Mouse (Mus musculus) gastrocnemius, adult 18-20 months (tissue): ENCODE measurements at regions not wholly inside any gene's neighbourhood (a gene's known extent, or its start where the extent isn't known, plus 50 kb on each side); places are given as distances from the start of the nearest gene placed in this dataset.

ENCODE experiments used
- DNase-seq: peaks from one replicate; pipeline ENCODE4 v3.0.0; 2021; ENCODE audit warnings: low spot score

- DNase-seq: no peak
These were observed 331.5 kb upstream of the Kazn start for GRCm38 (mm10) chr4:142570712-142571111.

- DNase-seq: no peak
These were observed 329.4 kb upstream of the Kazn start for GRCm38 (mm10) chr4:142568556-142568955.

GRCm38 (mm10) chr4:142554716-142555115 lies 315.5 kb upstream of the Kazn start:
- no peak for DNase-seq

DNA sequence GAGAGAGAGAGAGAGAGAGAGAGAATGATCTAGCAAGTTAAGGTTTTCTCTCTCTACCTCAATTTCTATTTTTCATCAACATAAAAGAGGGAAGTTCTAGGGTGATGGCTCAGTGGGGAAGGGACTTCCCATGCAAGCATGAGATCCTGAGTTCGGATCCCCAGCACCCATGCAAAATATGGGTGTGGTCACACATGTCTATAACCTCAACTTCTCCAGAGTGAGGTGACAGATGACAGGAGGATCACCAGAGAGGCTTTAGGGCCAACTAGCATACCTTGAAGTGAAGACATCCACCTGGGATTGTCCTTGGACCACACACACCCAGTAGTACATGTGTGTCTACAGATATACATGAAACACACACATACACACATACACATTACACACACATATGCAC lies 306.7 kb upstream of the Kazn start:
- no peak for DNase-seq

DNA sequence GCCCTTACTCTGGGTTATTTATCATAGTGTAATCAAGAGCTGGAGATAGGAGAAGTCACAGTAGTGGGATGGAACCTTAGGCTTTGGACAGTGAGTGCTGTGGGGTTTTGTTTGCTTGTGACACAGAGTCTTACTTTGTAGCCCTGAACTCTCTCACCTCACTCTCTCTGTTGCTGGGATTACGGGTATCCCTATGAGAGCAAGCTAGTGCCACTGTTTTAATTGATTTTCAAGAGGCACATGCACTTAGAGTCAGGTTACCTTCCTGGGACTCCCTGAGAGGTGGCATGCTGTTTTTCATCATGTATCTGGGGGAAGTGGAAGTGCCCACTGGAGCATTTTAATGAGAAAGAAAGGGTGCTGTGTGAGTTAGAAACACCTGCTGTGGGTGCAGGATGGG lies 306.0 kb upstream of the Kazn start:
- DNase-seq: no peak

- peak; percentile 13 for DNase-seq
These were observed 305.5 kb upstream of the Kazn start for GRCm38 (mm10) chr4:142544736-142545135.

DNA sequence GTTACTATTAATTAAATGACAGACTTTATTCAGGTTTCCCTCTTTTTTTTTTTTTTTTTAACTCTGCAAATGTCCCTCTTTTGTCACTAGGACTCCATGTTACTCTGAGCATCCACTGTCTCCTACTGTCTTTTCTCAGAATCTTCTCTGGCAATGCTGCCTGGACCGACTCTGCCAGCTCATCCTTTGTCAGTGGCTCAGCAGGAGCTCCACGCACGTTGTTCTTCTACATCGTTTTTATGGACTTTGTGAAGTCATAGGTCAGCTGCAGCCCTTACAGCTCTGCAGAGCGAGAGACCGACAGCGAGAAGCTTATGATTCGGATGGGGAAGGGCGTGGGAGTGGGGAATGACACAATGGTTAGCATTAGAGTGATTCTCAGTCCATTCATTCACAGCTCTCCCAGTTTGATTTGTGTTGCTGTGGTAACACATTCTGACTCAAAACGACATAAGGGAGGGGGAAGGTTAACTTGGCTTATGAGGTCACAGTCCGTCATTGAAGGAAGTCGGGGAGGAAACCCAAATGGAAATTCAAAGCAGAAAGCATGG lies 300.1 kb upstream of the Kazn start:
- DNase-seq: no peak

DNA sequence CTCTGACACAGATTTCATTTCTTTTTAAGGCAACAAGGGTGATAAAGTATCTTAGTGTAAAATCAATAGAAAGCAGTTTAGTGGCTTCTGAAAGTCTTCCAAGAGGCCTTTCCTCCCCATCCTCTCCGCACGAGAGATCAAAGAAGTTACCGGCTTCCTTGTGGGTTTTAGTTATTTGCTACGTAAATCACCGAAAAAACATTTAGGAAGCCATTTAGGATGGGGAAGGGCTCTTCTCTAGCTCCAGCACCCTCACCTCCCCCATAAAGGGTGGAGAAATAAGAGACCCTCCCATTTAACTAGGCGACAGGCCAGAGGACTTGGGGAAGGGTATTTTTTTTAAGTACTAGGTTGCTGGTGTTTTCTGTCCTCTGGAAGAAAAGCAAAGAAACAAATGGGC lies 287.9 kb upstream of the Kazn start:
- no peak for DNase-seq

GRCm38 (mm10) chr4:142517478-142518455 lies 278.6 kb upstream of the Kazn start:
- DNase-seq: no peak

- DNase-seq: no peak
These were observed 275.6 kb upstream of the Kazn start for GRCm38 (mm10) chr4:142514751-142515150.

GRCm38 (mm10) chr4:142509386-142509785 lies 270.2 kb upstream of the Kazn start:
- no peak for DNase-seq

DNA sequence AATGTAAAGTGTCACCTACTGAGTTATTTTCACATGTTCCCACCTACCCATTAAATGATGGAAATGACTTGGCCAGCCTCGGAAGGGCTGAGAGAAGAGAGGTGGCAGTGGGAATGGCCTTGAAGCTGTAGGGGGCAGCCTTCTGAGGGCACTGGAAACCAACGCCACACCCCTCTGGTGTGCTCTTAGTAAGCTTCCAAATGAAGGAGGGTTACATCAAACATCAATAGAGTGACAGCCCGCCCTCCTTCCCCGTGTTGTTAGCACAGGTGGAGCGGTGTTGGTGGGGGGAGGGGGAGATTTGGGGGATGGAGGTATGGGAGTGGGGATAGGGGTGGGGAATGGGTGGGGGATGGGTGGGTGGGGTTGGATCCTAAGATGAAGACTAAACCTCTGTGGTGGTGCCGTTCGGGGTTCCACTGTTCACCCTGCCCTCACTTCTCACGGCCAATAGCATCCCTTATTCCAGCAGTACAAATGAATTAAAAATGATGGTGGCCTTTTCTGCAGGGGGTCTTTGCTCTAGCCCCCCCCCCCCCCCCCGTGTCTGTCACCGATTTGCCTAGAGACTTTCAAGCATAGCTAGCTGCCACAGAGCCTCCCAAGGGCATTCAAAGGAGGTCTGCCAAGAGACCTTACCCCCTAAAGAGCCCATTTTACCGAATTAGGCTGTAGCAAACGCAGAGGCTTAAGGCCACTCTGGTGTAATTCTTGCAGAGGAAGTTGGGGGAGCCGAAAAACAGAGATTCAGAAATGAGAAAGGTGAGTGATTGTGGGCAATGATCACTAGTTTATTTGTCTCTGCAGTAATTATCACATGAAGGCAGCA lies 267.4 kb upstream of the Kazn start:
- no peak for DNase-seq

DNA sequence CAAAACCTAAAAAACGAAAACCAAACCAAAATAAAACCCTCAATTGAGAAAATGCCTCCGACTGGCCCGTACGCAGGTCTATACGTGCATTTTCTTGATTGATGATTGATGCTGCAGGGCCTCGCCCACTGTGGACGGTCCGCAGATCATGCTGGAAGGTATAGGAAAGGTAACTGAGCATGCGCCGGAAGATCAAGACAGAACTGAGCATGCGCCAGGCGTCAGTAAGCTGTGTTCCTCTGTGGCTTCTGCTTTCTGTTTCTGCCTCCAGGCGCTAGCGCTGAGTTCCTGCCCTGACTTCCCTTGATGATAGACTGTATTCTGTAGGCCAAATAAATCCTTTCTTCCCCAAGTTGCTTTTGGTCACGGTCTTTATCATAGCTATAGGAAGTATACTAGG lies 264.6 kb upstream of the Kazn start:
- no peak for DNase-seq

DNA sequence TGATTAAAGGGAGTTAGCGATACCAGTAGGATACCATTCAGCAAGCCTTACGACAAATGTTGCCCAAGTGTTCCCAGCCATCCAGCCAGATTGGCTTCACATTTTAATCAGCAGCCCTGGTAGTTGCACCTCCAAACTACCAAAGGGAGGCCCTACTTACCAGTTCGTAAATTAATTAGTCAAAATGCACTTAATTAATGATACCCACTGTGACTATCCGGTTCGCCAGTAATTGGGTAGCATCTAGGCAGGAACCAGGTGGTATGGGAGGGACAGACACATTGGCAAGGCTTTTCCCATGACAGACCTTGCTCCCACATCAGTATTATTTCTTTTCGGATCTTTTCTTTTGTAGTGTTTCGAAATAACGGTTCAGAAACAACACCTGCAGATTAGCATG lies 262.0 kb upstream of the Kazn start:
- no peak for DNase-seq

GRCm38 (mm10) chr4:142500541-142500940 lies 261.3 kb upstream of the Kazn start:
- no peak for DNase-seq

DNA sequence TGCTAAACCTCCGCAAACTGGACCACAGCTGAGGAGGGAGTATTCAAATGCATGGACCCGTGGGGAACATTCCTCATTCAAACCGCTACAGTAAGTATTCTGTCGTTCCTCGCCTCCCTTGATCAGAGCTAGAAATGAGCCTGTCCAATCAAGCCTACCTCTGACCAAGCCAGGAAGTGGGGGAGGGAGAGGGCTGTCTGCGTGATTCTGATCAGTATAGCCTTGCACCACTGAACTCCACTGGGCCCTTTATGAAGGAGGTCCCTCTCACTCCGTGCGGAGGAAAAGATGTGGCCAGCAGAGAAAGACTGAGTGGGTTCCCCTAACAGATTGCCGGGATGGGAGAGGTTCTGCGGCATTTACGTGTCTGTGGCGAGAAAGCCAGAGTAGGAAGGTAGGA lies 257.4 kb upstream of the Kazn start:
- DNase-seq: no peak

DNA sequence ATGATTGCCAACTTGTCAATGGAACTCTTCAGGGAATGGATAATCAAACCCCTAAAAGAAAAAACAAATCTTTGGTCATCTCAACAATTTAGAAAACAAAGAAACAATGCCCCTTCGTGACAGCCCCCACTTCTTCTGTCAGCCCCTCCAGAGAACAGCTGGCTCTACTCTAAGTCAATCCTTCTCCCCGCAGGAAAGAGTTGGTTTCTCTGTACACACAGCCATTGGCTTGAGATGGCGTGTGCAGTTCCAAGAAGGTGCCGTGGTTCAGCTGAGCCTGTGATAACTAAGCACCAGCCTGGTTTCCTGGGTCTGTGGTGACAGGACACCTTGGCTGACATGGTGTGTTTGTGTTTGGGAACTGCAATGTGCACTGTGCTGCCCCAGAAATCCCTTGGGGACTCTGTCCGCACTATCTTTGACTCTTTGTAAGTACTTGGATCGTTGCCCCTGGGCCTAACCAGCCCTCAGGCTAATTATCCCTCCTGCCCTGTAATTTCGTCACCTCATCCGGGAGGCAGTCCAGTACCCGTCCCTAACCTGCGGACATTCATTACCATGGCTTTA lies 253.8 kb upstream of the Kazn start:
- no peak for DNase-seq

- DNase-seq: no peak
These were observed 246.7 kb upstream of the Kazn start for GRCm38 (mm10) chr4:142485784-142486423.

DNA sequence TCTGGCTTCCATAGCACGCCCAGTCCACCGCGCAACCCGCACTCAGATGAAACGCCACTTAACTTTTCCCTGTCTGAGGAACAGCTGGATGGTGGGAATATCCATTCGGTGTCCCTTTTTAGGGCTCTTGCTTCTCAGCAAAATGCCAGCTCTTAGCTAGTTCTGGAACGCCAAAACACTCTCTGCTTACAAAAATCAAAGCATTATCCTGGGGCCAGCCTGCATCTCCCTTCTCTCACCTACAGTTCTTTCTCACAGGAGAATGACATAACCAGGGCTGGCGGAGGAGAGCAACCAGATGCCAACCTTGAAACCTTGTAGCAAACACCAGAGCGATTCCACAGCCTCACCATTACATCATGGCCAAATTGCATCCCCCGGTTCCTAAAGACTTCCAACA lies 236.4 kb upstream of the Kazn start:
- no peak for DNase-seq

DNA sequence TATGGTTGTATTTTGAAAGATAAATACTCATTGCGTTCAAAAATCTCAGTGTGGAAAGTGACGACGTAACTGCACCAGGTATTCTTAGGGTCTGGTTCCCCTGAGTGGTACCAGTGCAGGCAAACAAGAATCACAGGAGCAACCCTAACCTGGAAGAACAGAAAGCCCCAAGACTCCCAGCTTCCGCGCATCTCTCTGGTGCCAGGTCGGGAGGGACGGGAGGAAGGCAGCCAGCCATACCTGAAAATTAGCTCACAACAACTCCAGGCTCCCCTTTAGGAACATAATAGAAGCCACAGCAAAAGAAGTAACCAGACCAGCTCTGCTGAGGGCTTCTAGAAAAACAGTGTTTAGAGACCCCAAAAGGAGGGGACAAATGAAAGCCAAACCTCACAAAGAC lies 235.4 kb upstream of the Kazn start:
- no peak for DNase-seq

- DNase-seq: peak; percentile 15
These were observed 234.8 kb upstream of the Kazn start for GRCm38 (mm10) chr4:142474018-142474417.
